Mouse (Mus musculus): ENCODE measurements around the gene Sgta. TPM values are rescaled to one million over a fixed set of nuclear protein-coding genes. Genes with fewer than 3 reads are reported as not detected.

The Sgta gene
- total and polyA plus RNA-seq, 3 experiments = 100 to 1,019 (median 152) TPM

Other genes starting within 250 kb of the Sgta start
- not detected in 2 replicates for gene Jsrp1, start 246.7 kb downstream of the Sgta start, total RNA-seq (2012; rRNA removed)
- gene Jsrp1, start 246.7 kb downstream of the Sgta start, polyA plus RNA-seq (2012; ENCODE audit: insufficient read depth in 1 of 2, insufficient read length in 2 of 2, low read depth in 1 of 2, low replicate concordance in 2 of 2, missing spikeins in 1 of 2) = under 1 TPM in 1 of 2 experiments, not detected in 1; 0.39 TPM
- 983 and 1,061 TPM in 2 replicates for gene Oaz1, start 233.5 kb downstream of the Sgta start, total RNA-seq (2012; rRNA removed)
- 1,000 to 10,000 TPM in 1 of 2 experiments, not detected in 1; 1,528 TPM for gene Oaz1, start 233.5 kb downstream of the Sgta start, polyA plus RNA-seq (2012; ENCODE audit: insufficient read depth in 1 of 2, insufficient read length in 2 of 2, low read depth in 1 of 2, low replicate concordance in 2 of 2, missing spikeins in 1 of 2)
- not detected in 2 replicates for gene Lingo3, start 216.1 kb downstream of the Sgta start, total RNA-seq (2012; rRNA removed)
- not detected for gene Lingo3, start 216.1 kb downstream of the Sgta start, polyA plus RNA-seq (2012; ENCODE audit: insufficient read depth in 1 of 2, insufficient read length in 2 of 2, low read depth in 1 of 2, low replicate concordance in 2 of 2, missing spikeins in 1 of 2)
- gene Lsm7, start 205.0 kb downstream of the Sgta start, total RNA-seq (2012; rRNA removed) = 616 and 637 TPM in 2 replicates
- 100 to 1,000 TPM in 1 of 2 experiments, not detected in 1; 246 TPM for gene Lsm7, start 205.0 kb downstream of the Sgta start, polyA plus RNA-seq (2012; ENCODE audit: insufficient read depth in 1 of 2, insufficient read length in 2 of 2, low read depth in 1 of 2, low replicate concordance in 2 of 2, missing spikeins in 1 of 2)
- 38.6 and 52.0 TPM in 2 replicates for gene Sppl2b, start 204.9 kb downstream of the Sgta start, total RNA-seq (2012; rRNA removed)
- 10 to 100 TPM in 1 of 2 experiments, not detected in 1; 65.9 TPM for gene Sppl2b, start 204.9 kb downstream of the Sgta start, polyA plus RNA-seq (2012; ENCODE audit: insufficient read depth in 1 of 2, insufficient read length in 2 of 2, low read depth in 1 of 2, low replicate concordance in 2 of 2, missing spikeins in 1 of 2)
- 0.07 and 0.15 TPM in 2 replicates for gene Tmprss9, start 188.3 kb downstream of the Sgta start, total RNA-seq (2012; rRNA removed)
- gene Tmprss9, start 188.3 kb downstream of the Sgta start, polyA plus RNA-seq (2012; ENCODE audit: insufficient read depth in 1 of 2, insufficient read length in 2 of 2, low read depth in 1 of 2, low replicate concordance in 2 of 2, missing spikeins in 1 of 2) = under 1 TPM in 1 of 2 experiments, not detected in 1; 0.25 TPM
- gene Timm13, start 159.2 kb downstream of the Sgta start, total RNA-seq (2012; rRNA removed) = 349 and 366 TPM in 2 replicates
- 100 to 1,000 TPM; 329 to 645 TPM for gene Timm13, start 159.2 kb downstream of the Sgta start, polyA plus RNA-seq (2012; ENCODE audit: insufficient read depth in 1 of 2, insufficient read length in 2 of 2, low read depth in 1 of 2, low replicate concordance in 2 of 2, missing spikeins in 1 of 2)
- 28.4 and 32.8 TPM in 2 replicates for gene Lmnb2, start 141.9 kb downstream of the Sgta start, total RNA-seq (2012; rRNA removed)
- 10 to 100 TPM in 1 of 2 experiments, not detected in 1; 29.9 TPM for gene Lmnb2, start 141.9 kb downstream of the Sgta start, polyA plus RNA-seq (2012; ENCODE audit: insufficient read depth in 1 of 2, insufficient read length in 2 of 2, low read depth in 1 of 2, low replicate concordance in 2 of 2, missing spikeins in 1 of 2)
- 13.3 and 13.4 TPM in 2 replicates for gene Gadd45b, start 130.1 kb downstream of the Sgta start, total RNA-seq (2012; rRNA removed)
- gene Gadd45b, start 130.1 kb downstream of the Sgta start, polyA plus RNA-seq (2012; ENCODE audit: insufficient read depth in 1 of 2, insufficient read length in 2 of 2, low read depth in 1 of 2, low replicate concordance in 2 of 2, missing spikeins in 1 of 2) = 10 to 100 TPM in 1 of 2 experiments, not detected in 1; 10.1 TPM
- gene Gng7, start 45.2 kb downstream of the Sgta start, total RNA-seq (2012; rRNA removed) = 0.92 and 1.3 TPM in 2 replicates
- gene Gng7, start 45.2 kb downstream of the Sgta start, polyA plus RNA-seq (2012; ENCODE audit: insufficient read depth in 1 of 2, insufficient read length in 2 of 2, low read depth in 1 of 2, low replicate concordance in 2 of 2, missing spikeins in 1 of 2) = 1 to 10 TPM in 1 of 2 experiments, not detected in 1; 6.2 TPM
- gene Diras1, start 34.5 kb downstream of the Sgta start, total RNA-seq (2012; rRNA removed) = not detected in 2 replicates
- gene Diras1, start 34.5 kb downstream of the Sgta start, polyA plus RNA-seq (2012; ENCODE audit: insufficient read depth in 1 of 2, insufficient read length in 2 of 2, low read depth in 1 of 2, low replicate concordance in 2 of 2, missing spikeins in 1 of 2) = under 1 TPM in 1 of 2 experiments, not detected in 1; 0.04 TPM
- gene Slc39a3, start 22.8 kb downstream of the Sgta start, total RNA-seq (2012; rRNA removed) = 14.8 and 19.5 TPM in 2 replicates
- gene Slc39a3, start 22.8 kb downstream of the Sgta start, polyA plus RNA-seq (2012; ENCODE audit: insufficient read depth in 1 of 2, insufficient read length in 2 of 2, low read depth in 1 of 2, low replicate concordance in 2 of 2, missing spikeins in 1 of 2) = 10 to 100 TPM in 1 of 2 experiments, not detected in 1; 15.6 TPM
- 121 and 126 TPM in 2 replicates for gene Thop1, start 9.9 kb upstream of the Sgta start, total RNA-seq (2012; rRNA removed)
- gene Thop1, start 9.9 kb upstream of the Sgta start, polyA plus RNA-seq (2012; ENCODE audit: insufficient read depth in 1 of 2, insufficient read length in 2 of 2, low read depth in 1 of 2, low replicate concordance in 2 of 2, missing spikeins in 1 of 2) = 100 to 1,000 TPM in 1 of 2 experiments, 10 to 100 TPM in 1; 75.7 to 113 TPM
- not detected in 2 replicates for gene Creb3l3, start 38.7 kb upstream of the Sgta start, total RNA-seq (2012; rRNA removed)
- gene Creb3l3, start 38.7 kb upstream of the Sgta start, polyA plus RNA-seq (2012; ENCODE audit: insufficient read depth in 1 of 2, insufficient read length in 2 of 2, low read depth in 1 of 2, low replicate concordance in 2 of 2, missing spikeins in 1 of 2) = under 1 TPM in 1 of 2 experiments, not detected in 1; 0.35 TPM
- gene Map2k2, start 45.7 kb upstream of the Sgta start, total RNA-seq (2012; rRNA removed) = 147 and 152 TPM in 2 replicates
- 100 to 1,000 TPM in 1 of 2 experiments, not detected in 1; 212 TPM for gene Map2k2, start 45.7 kb upstream of the Sgta start, polyA plus RNA-seq (2012; ENCODE audit: insufficient read depth in 1 of 2, insufficient read length in 2 of 2, low read depth in 1 of 2, low replicate concordance in 2 of 2, missing spikeins in 1 of 2)
- gene Zbtb7a, start 75.0 kb upstream of the Sgta start, total RNA-seq (2012; rRNA removed) = 23.8 and 25.3 TPM in 2 replicates
- gene Zbtb7a, start 75.0 kb upstream of the Sgta start, polyA plus RNA-seq (2012; ENCODE audit: insufficient read depth in 1 of 2, insufficient read length in 2 of 2, low read depth in 1 of 2, low replicate concordance in 2 of 2, missing spikeins in 1 of 2) = 10 to 100 TPM; 40.6 to 45.4 TPM
- gene Pias4, start 107.7 kb upstream of the Sgta start, total RNA-seq (2012; rRNA removed) = 19.5 and 21.0 TPM in 2 replicates
- 10 to 100 TPM in 1 of 2 experiments, not detected in 1; 40.4 TPM for gene Pias4, start 107.7 kb upstream of the Sgta start, polyA plus RNA-seq (2012; ENCODE audit: insufficient read depth in 1 of 2, insufficient read length in 2 of 2, low read depth in 1 of 2, low replicate concordance in 2 of 2, missing spikeins in 1 of 2)
- 2,850 and 2,863 TPM in 2 replicates for gene Eef2, start 116.5 kb upstream of the Sgta start, total RNA-seq (2012; rRNA removed)
- 1,000 to 10,000 TPM; 3,442 to 4,586 TPM for gene Eef2, start 116.5 kb upstream of the Sgta start, polyA plus RNA-seq (2012; ENCODE audit: insufficient read depth in 1 of 2, insufficient read length in 2 of 2, low read depth in 1 of 2, low replicate concordance in 2 of 2, missing spikeins in 1 of 2)
- 42.3 and 49.2 TPM in 2 replicates for gene Dapk3, start 122.8 kb upstream of the Sgta start, total RNA-seq (2012; rRNA removed)
- gene Dapk3, start 122.8 kb upstream of the Sgta start, polyA plus RNA-seq (2012; ENCODE audit: insufficient read depth in 1 of 2, insufficient read length in 2 of 2, low read depth in 1 of 2, low replicate concordance in 2 of 2, missing spikeins in 1 of 2) = 10 to 100 TPM in 1 of 2 experiments, not detected in 1; 79.1 TPM
- 0.13 and 0.31 TPM in 2 replicates for gene 4930442H23Rik, start 123.7 kb upstream of the Sgta start, total RNA-seq (2012; rRNA removed)
- gene 4930442H23Rik, start 123.7 kb upstream of the Sgta start, polyA plus RNA-seq (2012; ENCODE audit: insufficient read depth in 1 of 2, insufficient read length in 2 of 2, low read depth in 1 of 2, low replicate concordance in 2 of 2, missing spikeins in 1 of 2) = under 1 TPM in 1 of 2 experiments, not detected in 1; 0.42 TPM
- not detected in 2 replicates for gene Nmrk2, start 141.9 kb upstream of the Sgta start, total RNA-seq (2012; rRNA removed)
- not detected for gene Nmrk2, start 141.9 kb upstream of the Sgta start, polyA plus RNA-seq (2012; ENCODE audit: insufficient read depth in 1 of 2, insufficient read length in 2 of 2, low read depth in 1 of 2, low replicate concordance in 2 of 2, missing spikeins in 1 of 2)
- 0.19 and 0.20 TPM in 2 replicates for gene Atcay, start 170.7 kb upstream of the Sgta start, total RNA-seq (2012; rRNA removed)
- gene Atcay, start 170.7 kb upstream of the Sgta start, polyA plus RNA-seq (2012; ENCODE audit: insufficient read depth in 1 of 2, insufficient read length in 2 of 2, low read depth in 1 of 2, low replicate concordance in 2 of 2, missing spikeins in 1 of 2) = under 1 TPM in 1 of 2 experiments, not detected in 1; 0.33 TPM
- gene Zfr2, start 173.0 kb upstream of the Sgta start, total RNA-seq (2012; rRNA removed) = 0.39 and 0.81 TPM in 2 replicates
- 1 to 10 TPM in 1 of 2 experiments, not detected in 1; 1.4 TPM for gene Zfr2, start 173.0 kb upstream of the Sgta start, polyA plus RNA-seq (2012; ENCODE audit: insufficient read depth in 1 of 2, insufficient read length in 2 of 2, low read depth in 1 of 2, low replicate concordance in 2 of 2, missing spikeins in 1 of 2)
- gene Matk, start 192.8 kb upstream of the Sgta start, total RNA-seq (2012; rRNA removed) = 0.10 and 0.23 TPM in 2 replicates
- gene Matk, start 192.8 kb upstream of the Sgta start, polyA plus RNA-seq (2012; ENCODE audit: insufficient read depth in 1 of 2, insufficient read length in 2 of 2, low read depth in 1 of 2, low replicate concordance in 2 of 2, missing spikeins in 1 of 2) = 1 to 10 TPM in 1 of 2 experiments, not detected in 1; 1.0 TPM
- gene Mrpl54, start 206.8 kb upstream of the Sgta start, total RNA-seq (2012; rRNA removed) = 137 and 150 TPM in 2 replicates
- 100 to 1,000 TPM; 157 to 421 TPM for gene Mrpl54, start 206.8 kb upstream of the Sgta start, polyA plus RNA-seq (2012; ENCODE audit: insufficient read depth in 1 of 2, insufficient read length in 2 of 2, low read depth in 1 of 2, low replicate concordance in 2 of 2, missing spikeins in 1 of 2)
- 68.9 and 81.3 TPM in 2 replicates for gene Apba3, start 206.8 kb upstream of the Sgta start, total RNA-seq (2012; rRNA removed)
- gene Apba3, start 206.8 kb upstream of the Sgta start, polyA plus RNA-seq (2012; ENCODE audit: insufficient read depth in 1 of 2, insufficient read length in 2 of 2, low read depth in 1 of 2, low replicate concordance in 2 of 2, missing spikeins in 1 of 2) = 10 to 100 TPM in 1 of 2 experiments, not detected in 1; 73.2 TPM
- 2.5 and 2.9 TPM in 2 replicates for gene Tjp3, start 231.4 kb upstream of the Sgta start, total RNA-seq (2012; rRNA removed)
- gene Tjp3, start 231.4 kb upstream of the Sgta start, polyA plus RNA-seq (2012; ENCODE audit: insufficient read depth in 1 of 2, insufficient read length in 2 of 2, low read depth in 1 of 2, low replicate concordance in 2 of 2, missing spikeins in 1 of 2) = 1 to 10 TPM in 1 of 2 experiments, not detected in 1; 4.9 TPM
- gene Pip5k1c, start 232.8 kb upstream of the Sgta start, total RNA-seq (2012; rRNA removed) = 14.1 and 14.4 TPM in 2 replicates
- 10 to 100 TPM in 1 of 2 experiments, not detected in 1; 40.5 TPM for gene Pip5k1c, start 232.8 kb upstream of the Sgta start, polyA plus RNA-seq (2012; ENCODE audit: insufficient read depth in 1 of 2, insufficient read length in 2 of 2, low read depth in 1 of 2, low replicate concordance in 2 of 2, missing spikeins in 1 of 2)

Data from MEL (cell line).